Mouse (Mus musculus): ENCODE data around the gene Fkbp2. TPM values are rescaled to one million over a fixed set of nuclear protein-coding genes. Genes with fewer than 3 reads are reported as not detected.

Fkbp2 gene
- polyA plus RNA-seq, 1 experiment from 2014 or later: 101 TPM

DNA sequence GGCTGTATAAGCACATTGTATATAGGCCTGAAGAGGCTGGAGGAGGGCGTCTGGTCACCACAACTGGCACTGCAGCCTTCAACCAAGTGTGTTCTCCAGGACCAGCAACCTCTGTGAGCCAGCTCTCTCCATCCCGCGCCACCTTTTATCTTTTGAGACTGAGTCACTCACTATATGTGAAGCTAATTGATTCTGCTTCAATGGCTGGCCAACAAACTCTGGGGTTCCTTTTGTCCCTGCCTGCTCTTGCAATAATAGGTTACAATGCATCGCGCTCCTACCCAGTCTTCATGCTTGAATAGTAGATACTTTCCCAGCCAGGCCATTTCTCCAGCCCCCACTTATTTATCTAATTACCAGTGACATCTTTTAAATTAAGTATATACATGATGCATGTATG, 3.3 kb upstream of the Fkbp2 start:
- no peak overlapping the region for H3K4me3 ChIP-seq (replicated peaks; ENCODE audit: low read length)
- H3K27ac ChIP-seq (ENCODE audit: low read length): no peak overlapping the region
- WGBS: 12% methylated on average over 5 of the region's 5 CpGs
- no peak overlapping the region for H3K9ac ChIP-seq (replicated peaks; ENCODE audit: low read depth, low read length)
- no peaks in the 10 kb centered on the region for H3K27me3 ChIP-seq (replicated peaks; ENCODE audit: control insufficient read depth, insufficient read depth, low read length)
- peaks cover 35% of the 10 kb centered on the region for H3K4me1 ChIP-seq (replicated peaks; ENCODE audit: control insufficient read depth, insufficient read depth, low read length)
- ATAC-seq: no peak
- H3K9me3 ChIP-seq (ENCODE audit: control insufficient read depth, low read length): no peaks in the 10 kb centered on the region
- no peak overlapping the region for H3K4me2 ChIP-seq (ENCODE audit: low read length)
- peaks cover 2% of the 10 kb centered on the region; the same call in 1 of the 2 replicates for H3K36me3 ChIP-seq (ENCODE audit: control insufficient read depth, insufficient read depth)

DNA sequence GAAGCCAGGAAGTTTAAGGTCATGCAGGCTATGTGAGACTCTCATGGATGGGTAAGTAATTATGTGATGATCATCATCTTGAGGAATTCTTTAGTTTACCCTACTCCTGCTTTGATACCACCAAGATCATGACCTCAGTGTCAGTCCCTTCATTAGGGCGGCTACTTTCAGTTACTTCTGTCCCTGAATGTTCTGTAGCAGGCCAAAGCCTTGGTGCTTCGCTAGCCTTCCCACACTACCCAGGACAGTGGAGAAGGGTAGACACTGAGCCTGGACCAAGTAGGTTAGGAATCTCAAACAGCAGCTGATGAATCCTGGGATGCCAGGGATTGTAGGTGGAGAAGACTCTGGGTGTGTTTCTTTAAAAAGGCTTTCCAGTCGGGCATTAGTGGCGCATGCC, 1.2 kb upstream of the Fkbp2 start:
- Histone ChIP-seq H3K4me3 (replicated peaks; ENCODE audit: low read length) (no peak overlapping the region), H3K27ac (ENCODE audit: low read length) (no peak overlapping the region), H3K9ac (replicated peaks; ENCODE audit: low read depth, low read length) (no peak overlapping the region), H3K4me1 (replicated peaks; ENCODE audit: control insufficient read depth, insufficient read depth, low read length) (peaks cover 42% of the 10 kb centered on the region), H3K9me3 (ENCODE audit: control insufficient read depth, low read length) (no peaks in the 10 kb centered on the region), H3K27me3 (replicated peaks; ENCODE audit: control insufficient read depth, insufficient read depth, low read length) (no peaks in the 10 kb centered on the region), H3K36me3 (ENCODE audit: control insufficient read depth, insufficient read depth) (peaks cover 8% of the 10 kb centered on the region), H3K4me2 (ENCODE audit: low read length) (no peak overlapping the region)
- ATAC-seq: no peak
- 92% methylated on average over 4 of the region's 4 CpGs for WGBS

DNA sequence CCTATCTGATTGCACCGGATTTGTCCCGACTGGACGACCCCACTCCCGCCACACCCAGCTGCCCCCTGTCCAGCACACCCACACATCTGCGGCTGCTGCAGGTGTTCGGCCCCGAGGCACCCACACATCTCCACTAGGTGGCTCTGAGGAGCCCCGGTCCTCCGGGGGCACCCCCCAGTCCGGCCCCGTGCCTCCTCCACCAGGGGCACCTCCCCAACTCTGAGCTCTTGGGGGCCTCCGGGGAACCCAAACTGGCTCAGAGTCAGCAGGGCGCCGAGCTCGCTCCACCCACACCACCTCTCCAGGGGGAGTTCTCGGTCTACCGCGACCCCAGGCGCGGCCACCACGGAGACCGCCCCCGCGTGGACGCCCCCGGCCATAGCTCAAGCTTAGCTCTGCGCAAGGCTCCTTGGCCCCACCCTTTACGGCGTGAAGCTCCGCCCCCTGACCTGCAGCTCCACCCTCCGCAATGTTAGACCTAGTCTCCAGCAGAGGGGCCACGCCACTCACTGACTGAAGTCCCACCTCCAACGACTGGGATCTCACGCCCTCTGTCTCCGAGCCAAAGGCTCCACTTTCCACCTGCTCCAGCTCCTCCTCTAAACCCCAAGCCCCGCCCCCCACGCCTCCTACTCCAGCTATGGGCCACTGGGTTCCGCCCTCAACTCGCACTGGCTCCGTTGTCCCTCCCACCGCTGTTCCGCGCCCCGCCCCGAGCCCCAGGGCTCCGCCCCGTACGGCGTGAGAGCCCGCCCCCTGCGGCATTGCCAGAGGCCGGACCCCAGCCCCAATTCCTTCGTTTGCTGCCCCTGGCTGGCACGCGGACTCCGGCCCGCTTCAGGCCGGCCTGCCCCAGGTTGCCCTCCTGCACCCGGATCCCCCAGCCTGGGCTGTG, 568 bp downstream of the Fkbp2 start:
- H3K4me3 ChIP-seq (replicated peaks; ENCODE audit: low read length): peak overlapping the region; percentile 80
- H3K36me3 ChIP-seq (ENCODE audit: control insufficient read depth, insufficient read depth): peaks cover 8% of the 10 kb centered on the region
- no peaks in the 10 kb centered on the region for H3K27me3 ChIP-seq (replicated peaks; ENCODE audit: control insufficient read depth, insufficient read depth, low read length)
- WGBS: under 1% methylated on average over 53 of the region's 59 CpGs
- H3K4me2 ChIP-seq (ENCODE audit: low read length): peak overlapping the region; percentile 75
- H3K4me1 ChIP-seq (replicated peaks; ENCODE audit: control insufficient read depth, insufficient read depth, low read length): peaks cover 41% of the 10 kb centered on the region
- peak overlapping the region; percentile 95 for H3K27ac ChIP-seq (ENCODE audit: low read length)
- H3K9me3 ChIP-seq (ENCODE audit: control insufficient read depth, low read length): no peaks in the 10 kb centered on the region
- H3K9ac ChIP-seq (replicated peaks; ENCODE audit: low read depth, low read length): peak overlapping the region; percentile 79
- peak; percentile 84 for ATAC-seq

DNA sequence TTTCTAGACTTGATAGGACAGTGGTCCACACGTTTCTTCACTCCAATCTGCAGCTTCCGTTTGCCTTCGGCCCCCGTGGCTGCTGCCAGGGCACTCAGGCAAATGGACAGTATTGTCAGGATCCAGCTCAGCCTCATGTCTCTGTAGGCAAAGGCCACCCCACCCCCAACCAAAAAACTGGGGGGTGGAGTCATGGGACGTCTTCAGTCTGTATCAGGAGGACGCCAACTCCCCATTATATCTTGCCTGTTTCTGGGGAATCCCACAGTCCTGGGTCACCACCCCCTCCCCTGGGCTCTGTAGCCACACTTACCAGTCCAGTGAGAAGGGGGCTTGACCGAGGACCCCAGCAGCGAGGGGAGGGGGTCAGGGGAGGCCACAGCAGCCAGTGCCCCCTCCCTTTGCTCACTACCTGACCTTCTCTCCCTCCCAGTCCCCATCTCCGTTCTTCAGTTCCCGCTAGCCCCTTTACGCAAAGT, 1.3 kb downstream of the Fkbp2 start:
- Histone ChIP-seq H3K4me1 (replicated peaks; ENCODE audit: control insufficient read depth, insufficient read depth, low read length) (peaks cover 42% of the 10 kb centered on the region), H3K36me3 (ENCODE audit: control insufficient read depth, insufficient read depth) (peaks cover 8% of the 10 kb centered on the region), H3K4me3 (replicated peaks; ENCODE audit: low read length) (peak overlapping the region; percentile 80), H3K9ac (replicated peaks; ENCODE audit: low read depth, low read length) (peak overlapping the region; percentile 60), H3K27ac (ENCODE audit: low read length) (peak overlapping the region; percentile 95), H3K4me2 (ENCODE audit: low read length) (peak overlapping the region; percentile 75), H3K27me3 (replicated peaks; ENCODE audit: control insufficient read depth, insufficient read depth, low read length) (no peaks in the 10 kb centered on the region), H3K9me3 (ENCODE audit: control insufficient read depth, low read length) (no peaks in the 10 kb centered on the region)
- 11% methylated on average over 11 of the region's 11 CpGs for whole genome bisulfite sequencing
- ATAC-seq: no peak

DNA sequence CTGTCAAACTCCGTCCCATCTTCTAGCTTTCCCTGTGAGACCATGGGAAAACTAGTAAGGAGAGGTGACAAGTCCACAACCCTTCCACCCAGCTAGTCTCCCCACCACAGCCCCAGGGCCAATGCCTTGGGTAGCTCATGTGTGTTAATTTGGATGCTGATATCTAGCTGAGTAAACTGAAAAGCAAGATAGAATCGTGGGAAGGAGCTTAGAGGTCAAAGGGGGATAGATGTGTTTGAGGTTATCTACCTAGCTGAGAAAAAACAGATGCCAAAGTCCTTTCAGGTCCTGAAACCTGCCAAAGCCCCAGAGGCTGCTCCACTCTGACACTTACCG, 1.7 kb downstream of the Fkbp2 start:
- H3K4me2 ChIP-seq (ENCODE audit: low read length): peak overlapping the region; percentile 75
- peaks cover 8% of the 10 kb centered on the region for H3K36me3 ChIP-seq (ENCODE audit: control insufficient read depth, insufficient read depth)
- no peaks in the 10 kb centered on the region for H3K27me3 ChIP-seq (replicated peaks; ENCODE audit: control insufficient read depth, insufficient read depth, low read length)
- no peak for ATAC-seq
- peak overlapping the region; percentile 95 for H3K27ac ChIP-seq (ENCODE audit: low read length)
- peaks cover 43% of the 10 kb centered on the region for H3K4me1 ChIP-seq (replicated peaks; ENCODE audit: control insufficient read depth, insufficient read depth, low read length)
- peak overlapping the region; percentile 60 for H3K9ac ChIP-seq (replicated peaks; ENCODE audit: low read depth, low read length)
- peak overlapping the region; percentile 80 for H3K4me3 ChIP-seq (replicated peaks; ENCODE audit: low read length)
- H3K9me3 ChIP-seq (ENCODE audit: control insufficient read depth, low read length): no peaks in the 10 kb centered on the region
- WGBS: 60% methylated on average over 3 of the region's 3 CpGs

DNA sequence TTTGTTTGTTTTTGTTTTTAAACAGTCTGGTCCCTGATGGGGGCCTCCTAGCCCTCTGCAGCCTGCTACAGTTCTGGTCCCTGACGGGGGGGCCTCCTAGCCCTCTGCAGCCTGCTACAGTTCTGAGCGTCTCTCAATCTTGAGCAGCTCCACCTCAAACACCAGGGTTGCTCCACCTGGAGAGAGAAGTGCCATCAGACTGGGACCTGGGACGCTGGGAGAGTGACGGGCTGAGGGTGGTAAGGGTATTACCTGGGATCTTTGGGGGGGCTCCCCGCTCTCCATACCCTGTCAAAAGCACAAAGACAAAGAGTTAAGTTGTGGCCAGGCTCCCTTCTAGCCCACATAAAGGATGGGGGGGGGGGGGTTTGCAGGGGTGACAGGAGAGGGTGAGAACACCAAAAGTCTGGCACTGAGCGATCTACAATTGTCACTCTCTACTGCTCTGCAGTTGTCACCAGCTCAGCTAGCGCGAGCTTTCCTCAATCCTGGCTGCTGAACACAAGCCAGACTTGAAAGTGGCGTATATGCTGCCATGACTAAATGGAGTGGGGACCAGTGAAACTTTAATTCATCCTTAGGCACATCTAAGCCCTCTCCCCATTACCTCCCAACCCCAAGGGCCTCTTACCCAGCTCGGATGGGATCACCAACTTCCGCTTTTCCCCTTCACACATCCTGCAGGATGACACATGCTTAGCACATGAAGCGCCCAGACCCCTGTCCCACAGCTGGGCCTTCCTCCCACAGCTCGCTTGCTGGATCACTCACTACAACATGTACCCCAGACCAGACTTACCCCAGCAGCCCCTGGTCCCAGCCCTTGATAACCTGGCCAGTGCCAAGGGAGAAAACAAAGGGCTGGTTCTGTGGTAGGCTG, 2.3 kb downstream of the Fkbp2 start:
- WGBS: 70% methylated on average over 13 of the region's 13 CpGs
- Histone ChIP-seq H3K4me1 (replicated peaks; ENCODE audit: control insufficient read depth, insufficient read depth, low read length) (peaks cover 43% of the 10 kb centered on the region), H3K4me2 (ENCODE audit: low read length) (peak overlapping the region; percentile 75; the same call in 1 of the 2 replicates), H3K27ac (ENCODE audit: low read length) (peak overlapping the region; percentile 34; the same call in 1 of the 2 replicates), H3K9ac (replicated peaks; ENCODE audit: low read depth, low read length) (peak overlapping the region; percentile 30; the same call in 1 of the 2 replicates), H3K36me3 (ENCODE audit: control insufficient read depth, insufficient read depth) (peaks cover 6% of the 10 kb centered on the region), H3K27me3 (replicated peaks; ENCODE audit: control insufficient read depth, insufficient read depth, low read length) (no peaks in the 10 kb centered on the region), H3K4me3 (replicated peaks; ENCODE audit: low read length) (no peak overlapping the region), H3K9me3 (ENCODE audit: control insufficient read depth, low read length) (no peaks in the 10 kb centered on the region)
- ATAC-seq: no peak

DNA sequence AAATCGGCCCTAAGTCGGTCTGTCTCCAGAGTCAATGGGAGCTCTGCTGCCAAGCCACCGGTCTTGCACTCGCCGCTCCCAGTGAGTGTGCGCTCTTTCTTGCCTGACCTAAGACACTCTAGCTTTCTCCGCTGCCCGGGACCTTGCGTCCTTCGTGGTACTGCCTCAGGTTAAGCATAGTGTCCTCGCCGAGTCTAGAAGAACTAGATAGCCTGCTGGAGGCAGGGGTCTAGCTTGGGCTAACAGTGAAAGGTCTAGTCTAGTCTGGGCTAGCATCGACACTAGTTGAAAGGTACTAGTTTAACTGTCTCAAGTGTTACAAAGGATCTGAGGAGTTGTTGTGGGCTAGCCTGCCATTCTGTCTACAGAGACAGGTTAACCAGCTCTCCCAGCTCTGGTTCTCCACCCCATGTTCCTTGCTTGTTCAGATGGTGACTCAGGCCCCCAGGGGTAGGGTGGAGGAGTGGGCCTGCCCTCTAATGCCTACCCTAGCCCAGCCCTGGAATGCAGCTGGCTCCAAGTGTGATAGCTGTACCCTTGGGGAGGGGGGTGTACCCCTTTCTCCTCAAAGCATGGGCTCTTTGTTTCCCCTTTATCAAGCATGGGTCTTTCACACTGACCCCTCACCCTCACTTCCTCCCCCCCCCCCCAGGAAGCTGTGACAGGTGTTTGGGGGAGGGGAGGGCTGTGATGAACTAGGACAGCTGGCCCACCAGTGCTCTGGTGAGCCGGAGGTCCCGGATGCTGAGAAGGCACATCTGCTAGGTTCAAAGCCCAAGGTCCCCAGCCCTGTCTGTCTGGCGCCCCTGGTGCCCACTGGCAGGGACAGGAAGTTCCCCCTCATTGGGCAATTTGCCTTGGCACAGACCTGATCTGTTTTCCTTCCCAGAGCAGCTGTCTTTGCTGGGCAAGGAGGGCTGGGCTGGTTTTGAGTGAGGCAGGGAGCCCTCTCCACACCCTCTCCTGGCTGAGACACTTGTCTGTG, 4.5 kb downstream of the Fkbp2 start, which contains the start of gene Plcb3:
Gene Plcb3, minus strand, starts transcription at position 934 of the 985 bp plus-strand sequence.
- Histone ChIP-seq H3K4me2 (ENCODE audit: low read length) (peak within 1 kb of the TSS; percentile 72), H3K27me3 (replicated peaks; ENCODE audit: control insufficient read depth, insufficient read depth, low read length) (no peaks in the 10 kb centered on the region), H3K9ac (replicated peaks; ENCODE audit: low read depth, low read length) (peak within 1 kb of the TSS; percentile 85), H3K4me3 (replicated peaks; ENCODE audit: low read length) (peak within 1 kb of the TSS; percentile 60), H3K4me1 (replicated peaks; ENCODE audit: control insufficient read depth, insufficient read depth, low read length) (peaks cover 38% of the 10 kb centered on the region), H3K36me3 (ENCODE audit: control insufficient read depth, insufficient read depth) (peaks cover 6% of the 10 kb centered on the region), H3K27ac (ENCODE audit: low read length) (peak within 1 kb of the TSS; percentile 82), H3K9me3 (ENCODE audit: control insufficient read depth, low read length) (no peaks in the 10 kb centered on the region)
- peak; percentile 5 for ATAC-seq
- WGBS: 0% methylated on average over 16 of the region's 16 CpGs

Data from forebrain, embryonic 16.5 days (tissue).